Comparison of ENCODE assay signal across 43 mouse cellular contexts in genomic region chr1:88014671-88015070, GRCm38 (mm10). TPM values are rescaled to one million over a fixed set of nuclear protein-coding genes. Genes with fewer than 3 reads are reported as not detected.
"Had no signal": no experiment of that assay in that cellular context is flagged by ENCODE, and none has a peak within 500 bp of the region (broad histone marks: within the 10 kb centered on the region; RNA-seq: fewer than 3 reads in every experiment).

No protein-coding gene starts in this region.

- H3K36me3 ChIP-seq: limb, embryonic 10.5 days; limb, embryonic 12.5 days; limb, embryonic 13.5 days; limb, embryonic 15.5 days; liver, embryonic 13.5 days; lung, embryonic 15.5 days; midbrain, embryonic 10.5 days; midbrain, embryonic 12.5 days; midbrain, embryonic 13.5 days; midbrain, embryonic 15.5 days; neural tube, embryonic 12.5 days had no signal

- H3K9ac ChIP-seq: limb, embryonic 12.5 days; limb, embryonic 13.5 days; limb, embryonic 15.5 days; liver, embryonic 13.5 days; liver, embryonic 14.5 days; lung, embryonic 14.5 days; lung, embryonic 15.5 days; midbrain, embryonic 12.5 days; midbrain, embryonic 13.5 days; midbrain, embryonic 15.5 days; neural tube, embryonic 12.5 days had no signal

- DNase-seq: layer of hippocampus, postnatal 36 days; left cerebral cortex, postnatal 4 days; liver, embryonic 13.5 days; lung, adult 18-20 months; lung, adult 2 months; lung, embryonic 14.5 days; lung, postnatal 10 days; lung, postnatal 14 days; lung, postnatal 4 days; midbrain, embryonic 14.5 days had no signal

- H3K4me3 ChIP-seq: left cerebral cortex, adult 2 months; limb, embryonic 10.5 days; limb, embryonic 12.5 days; limb, embryonic 13.5 days; limb, embryonic 15.5 days; liver, embryonic 13.5 days; lung, embryonic 15.5 days; megakaryocyte, embryonic 14.5 days; midbrain, embryonic 10.5 days; midbrain, embryonic 12.5 days; midbrain, embryonic 13.5 days; midbrain, embryonic 15.5 days; myocyte; neural tube, embryonic 12.5 days had no signal

- H3K4me1 ChIP-seq: limb, embryonic 10.5 days; limb, embryonic 12.5 days; limb, embryonic 13.5 days; limb, embryonic 15.5 days; liver, embryonic 13.5 days; lung, embryonic 15.5 days; megakaryocyte, embryonic 14.5 days; midbrain, embryonic 10.5 days; midbrain, embryonic 12.5 days; midbrain, embryonic 13.5 days; midbrain, embryonic 15.5 days; neural tube, embryonic 12.5 days had no signal

- H3K9me3 ChIP-seq: limb, embryonic 15.5 days; liver, embryonic 13.5 days; lung, embryonic 15.5 days; midbrain, embryonic 12.5 days; midbrain, embryonic 13.5 days had no signal

- ATAC-seq: lung, postnatal 0 days; midbrain, embryonic 13.5 days; midbrain, embryonic 15.5 days; midbrain, embryonic 16.5 days had no signal

- H3K27ac ChIP-seq: left cerebral cortex, adult 2 months; limb, embryonic 10.5 days; limb, embryonic 12.5 days; limb, embryonic 13.5 days; limb, embryonic 15.5 days; liver, embryonic 13.5 days; liver, embryonic 14.5 days; lung, embryonic 15.5 days; macrophage; midbrain, embryonic 10.5 days; midbrain, embryonic 12.5 days; midbrain, embryonic 13.5 days; midbrain, embryonic 15.5 days; neural tube, embryonic 12.5 days had no signal

- H3K4me2 ChIP-seq: limb, embryonic 12.5 days; limb, embryonic 13.5 days; limb, embryonic 15.5 days; liver, embryonic 13.5 days; lung, embryonic 14.5 days; lung, embryonic 15.5 days; midbrain, embryonic 11.5 days; midbrain, embryonic 12.5 days; midbrain, embryonic 13.5 days; midbrain, embryonic 15.5 days; neural tube, embryonic 12.5 days had no signal

- H3K27me3 ChIP-seq: limb, embryonic 12.5 days; limb, embryonic 13.5 days; limb, embryonic 15.5 days; liver, embryonic 13.5 days; lung, embryonic 15.5 days; megakaryocyte, embryonic 14.5 days; midbrain, embryonic 12.5 days; midbrain, embryonic 13.5 days; midbrain, embryonic 15.5 days; neural tube, embryonic 12.5 days had no signal

RNA-seq across cellular contexts. Expression of gene Ugt1a10, which starts 40.5 kb away (rescaled TPM):
- total RNA-seq: layer of hippocampus, postnatal 36 days; left cerebral cortex, adult 18-20 months; left cerebral cortex, adult 2 months; left cerebral cortex, adult 8-10 months; left cerebral cortex, postnatal 10 days; left cerebral cortex, postnatal 14 days; left cerebral cortex, postnatal 25 days; left cerebral cortex, postnatal 36 days; left cerebral cortex, postnatal 4 days; megakaryocyte progenitor cell, adult 5-6 weeks; megakaryocyte, adult 5-6 weeks; megakaryocyte-erythroid progenitor cell, adult 5-6 weeks; midbrain, postnatal 0 days; monocyte, adult 5-6 weeks had no signal
- polyA plus RNA-seq: limb, embryonic 10.5 days; limb, embryonic 11.5 days; limb, embryonic 12.5 days; limb, embryonic 13.5 days; limb, embryonic 14.5 days; limb, embryonic 15.5 days; liver, embryonic 13.5 days; liver, embryonic 14.5 days; lung, adult 2 months; lung, embryonic 14.5 days; lung, embryonic 16.5 days; lung, postnatal 0 days; macrophage; midbrain, embryonic 10.5 days; midbrain, embryonic 11.5 days; midbrain, embryonic 12.5 days; midbrain, embryonic 13.5 days; midbrain, embryonic 14.5 days; midbrain, embryonic 15.5 days; midbrain, embryonic 16.5 days; midbrain, postnatal 0 days; myocyte; neural tube, embryonic 11.5 days; neural tube, embryonic 12.5 days had no signal

RNA-seq across cellular contexts. Expression of gene Ugt1a9, which starts 55.9 kb away (rescaled TPM):
- total RNA-seq: layer of hippocampus, postnatal 36 days; left cerebral cortex, adult 18-20 months; left cerebral cortex, adult 2 months; left cerebral cortex, adult 8-10 months; left cerebral cortex, postnatal 10 days; left cerebral cortex, postnatal 14 days; left cerebral cortex, postnatal 25 days; left cerebral cortex, postnatal 36 days; left cerebral cortex, postnatal 4 days; megakaryocyte progenitor cell, adult 5-6 weeks; megakaryocyte, adult 5-6 weeks; midbrain, postnatal 0 days; monocyte, adult 5-6 weeks had no signal
- polyA plus RNA-seq: limb, embryonic 10.5 days; limb, embryonic 11.5 days; limb, embryonic 12.5 days; limb, embryonic 13.5 days; limb, embryonic 14.5 days; limb, embryonic 15.5 days; lung, embryonic 14.5 days; lung, embryonic 15.5 days; lung, embryonic 16.5 days; midbrain, embryonic 10.5 days; midbrain, embryonic 11.5 days; midbrain, embryonic 12.5 days; midbrain, embryonic 13.5 days; midbrain, embryonic 14.5 days; midbrain, embryonic 15.5 days; midbrain, embryonic 16.5 days; midbrain, postnatal 0 days; myocyte; neural tube, embryonic 11.5 days; neural tube, embryonic 12.5 days had no signal
